ENCODE assay signal across 22 mouse cellular contexts in genomic region chr2:129214774-129215173, GRCm38 (mm10). TPM values are rescaled to one million over a fixed set of nuclear protein-coding genes. Genes with fewer than 3 reads are reported as not detected.
DNase-seq lines count a peak whose midpoint lies in the region; ATAC-seq and TF ChIP-seq lines count a peak whose summit lies in the region.
"Had no signal": no experiment of that assay in that cellular context is flagged by ENCODE, and none has a peak within 500 bp of the region (broad histone marks: within the 10 kb centered on the region; RNA-seq: fewer than 3 reads in every experiment).

No protein-coding gene starts in this region.

- ATAC-seq in limb, embryonic 12.5 days (ENCODE audit: insufficient number of reproducible peaks, insufficient read depth, low FRiP score, low TSS enrichment, low read depth): peak; percentile 52; the same call in 1 of the 2 replicates
- ATAC-seq in liver, embryonic 13.5 days (ENCODE audit: low read depth): peak; percentile 98
- no peak for ATAC-seq in midbrain, postnatal 0 days (ENCODE audit: low FRiP score)
- ATAC-seq: midbrain, embryonic 13.5 days had no signal

- H3K4me3 ChIP-seq in limb, embryonic 12.5 days (replicated peaks): no peak overlapping the region
- H3K4me3 ChIP-seq in limb, embryonic 10.5 days: no peak overlapping the region
- no peak overlapping the region for H3K4me3 ChIP-seq in liver, embryonic 13.5 days (replicated peaks)
- no peak overlapping the region for H3K4me3 ChIP-seq in midbrain, postnatal 0 days (ENCODE audit: low read depth, low read length)
- H3K4me3 ChIP-seq: embryonic facial prominence, embryonic 15.5 days; forebrain, embryonic 12.5 days; hindbrain, embryonic 13.5 days; midbrain, embryonic 13.5 days; myocyte; neural tube, embryonic 15.5 days had no signal

- DNase-seq in heart, adult 11 months: peak; percentile 61
- no peak for DNase-seq in heart, adult 9 months (ENCODE audit: low spot score in 2 of 2)
- no peak for DNase-seq in limb, embryonic 10.5 days (ENCODE audit: low spot score)
- DNase-seq in liver, embryonic 13.5 days: peak; percentile 69
- DNase-seq in adrenal gland, adult 2 months: no peak
- no peak for DNase-seq in midbrain, postnatal 0 days (ENCODE audit: low spot score)
- DNase-seq in adipocyte (ENCODE audit: low spot score): no peak
- DNase-seq: adrenal gland, postnatal 36 days; cerebellum, adult 8-10 months; gastrocnemius, postnatal 25 days; kidney, adult 11 months; kidney, postnatal 25 days; lung, embryonic 14.5 days; lung, postnatal 4 days; thymus, postnatal 36 days had no signal

- H3K9ac ChIP-seq in limb, embryonic 12.5 days (replicated peaks): no peak overlapping the region
- H3K9ac ChIP-seq in liver, embryonic 13.5 days: peak overlapping the region; percentile 41; the same call in 1 of the 2 replicates
- no peak overlapping the region for H3K9ac ChIP-seq in midbrain, postnatal 0 days (replicated peaks; ENCODE audit: low read length, poor library complexity, severe bottlenecking)
- H3K9ac ChIP-seq: embryonic facial prominence, embryonic 15.5 days; forebrain, embryonic 12.5 days; hindbrain, embryonic 13.5 days; lung, embryonic 14.5 days; midbrain, embryonic 13.5 days; neural tube, embryonic 15.5 days had no signal

- H3K27me3 ChIP-seq in limb, embryonic 12.5 days: no peaks in the 10 kb centered on the region
- H3K27me3 ChIP-seq in limb, embryonic 10.5 days (ENCODE audit: low read depth, poor library complexity, severe bottlenecking): no peaks in the 10 kb centered on the region
- no peaks in the 10 kb centered on the region for H3K27me3 ChIP-seq in liver, embryonic 13.5 days
- no peaks in the 10 kb centered on the region for H3K27me3 ChIP-seq in midbrain, postnatal 0 days (ENCODE audit: insufficient read depth, low read length)
- H3K27me3 ChIP-seq: embryonic facial prominence, embryonic 15.5 days; forebrain, embryonic 12.5 days; hindbrain, embryonic 13.5 days; midbrain, embryonic 13.5 days; neural tube, embryonic 15.5 days had no signal

- no peaks in the 10 kb centered on the region for H3K9me3 ChIP-seq in limb, embryonic 12.5 days
- H3K9me3 ChIP-seq in limb, embryonic 10.5 days (replicated peaks): no peaks in the 10 kb centered on the region
- H3K9me3 ChIP-seq in liver, embryonic 13.5 days (replicated peaks): no peaks in the 10 kb centered on the region
- H3K9me3 ChIP-seq in midbrain, postnatal 0 days (ENCODE audit: low read length): no peaks in the 10 kb centered on the region
- H3K9me3 ChIP-seq: embryonic facial prominence, embryonic 15.5 days; forebrain, embryonic 12.5 days; hindbrain, embryonic 13.5 days; midbrain, embryonic 13.5 days; neural tube, embryonic 15.5 days had no signal

- peaks cover 7% of the 10 kb centered on the region; the same call in 1 of the 2 replicates for H3K4me1 ChIP-seq in limb, embryonic 12.5 days (replicated peaks)
- peaks cover 14% of the 10 kb centered on the region for H3K4me1 ChIP-seq in limb, embryonic 10.5 days
- H3K4me1 ChIP-seq in liver, embryonic 13.5 days (replicated peaks): peaks cover 67% of the 10 kb centered on the region
- no peaks in the 10 kb centered on the region for H3K4me1 ChIP-seq in midbrain, postnatal 0 days (ENCODE audit: insufficient read depth, low read length)
- H3K4me1 ChIP-seq: embryonic facial prominence, embryonic 15.5 days; forebrain, embryonic 12.5 days; hindbrain, embryonic 13.5 days; midbrain, embryonic 13.5 days; neural tube, embryonic 15.5 days had no signal

- H3K27ac ChIP-seq in limb, embryonic 12.5 days: no peak overlapping the region
- H3K27ac ChIP-seq in limb, embryonic 10.5 days: no peak overlapping the region
- peak overlapping the region; percentile 90 for H3K27ac ChIP-seq in liver, embryonic 13.5 days
- H3K27ac ChIP-seq in midbrain, postnatal 0 days (ENCODE audit: low read depth, low read length): no peak overlapping the region
- H3K27ac ChIP-seq: embryonic facial prominence, embryonic 15.5 days; forebrain, embryonic 12.5 days; hindbrain, embryonic 13.5 days; midbrain, embryonic 13.5 days; neural tube, embryonic 15.5 days had no signal

- 88% methylated on average over 5 of the region's 5 CpGs for WGBS in limb, embryonic 12.5 days
- 92% methylated on average over 5 of the region's 5 CpGs for WGBS in limb, embryonic 10.5 days
- WGBS in liver, embryonic 13.5 days (ENCODE audit: insufficient replicate concordance): 28% methylated on average over 5 of the region's 5 CpGs
- WGBS in midbrain, postnatal 0 days: 95% methylated on average over 5 of the region's 5 CpGs

- TF ChIP-seq CTCF in midbrain, postnatal 0 days (IDR thresholded peaks at IDR 0.05): no peak

- no peak overlapping the region for H3K4me2 ChIP-seq in limb, embryonic 12.5 days
- H3K4me2 ChIP-seq in liver, embryonic 13.5 days: no peak overlapping the region
- H3K4me2 ChIP-seq in midbrain, postnatal 0 days (ENCODE audit: low read depth, low read length, poor library complexity, severe bottlenecking): no peak overlapping the region
- H3K4me2 ChIP-seq: embryonic facial prominence, embryonic 15.5 days; forebrain, embryonic 12.5 days; hindbrain, embryonic 13.5 days; lung, embryonic 14.5 days; midbrain, embryonic 13.5 days; neural tube, embryonic 15.5 days had no signal

- H3K36me3 ChIP-seq in limb, embryonic 12.5 days: peaks cover 25% of the 10 kb centered on the region
- H3K36me3 ChIP-seq in limb, embryonic 10.5 days: peaks cover 33% of the 10 kb centered on the region
- H3K36me3 ChIP-seq in liver, embryonic 13.5 days: peaks cover 44% of the 10 kb centered on the region
- H3K36me3 ChIP-seq in midbrain, postnatal 0 days (ENCODE audit: insufficient read depth, low read length): peaks cover 17% of the 10 kb centered on the region

RNA-seq across cellular contexts. Expression of gene Slc20a1, which starts 16.2 kb away (rescaled TPM):
- 43.9 and 46.9 TPM in 2 replicates for polyA plus RNA-seq in limb, embryonic 12.5 days (2016; fragmentation: Nextera tagmentation; extraction: Ambion mirVana)
- polyA plus RNA-seq in limb, embryonic 10.5 days (2016; fragmentation: Nextera tagmentation; extraction: Ambion mirVana): 47.1 and 49.7 TPM in 2 replicates
- 48.6 and 55.8 TPM in 2 replicates for polyA plus RNA-seq in liver, embryonic 13.5 days (2015; fragmentation: Nextera tagmentation; extraction: Ambion mirVana)
- total RNA-seq in adrenal gland, adult 2 months (2021): 10 to 100 TPM; 12.4 to 14.1 TPM
- polyA plus RNA-seq in adrenal gland, adult 2 months (2012; rRNA removed): 6.8 and 9.4 TPM in 2 replicates
- 80.0 and 82.2 TPM in 2 replicates for total RNA-seq in midbrain, postnatal 0 days (2014; rRNA removed)
- polyA plus RNA-seq in midbrain, postnatal 0 days (2015; fragmentation: Nextera tagmentation; extraction: Ambion mirVana): 44.9 and 47.7 TPM in 2 replicates

Comparison
In these comparisons a context has a peak if more than half of its experiments do, and no peak if none do; other contexts are left out.
1. DNase-seq: peak in heart, adult 11 months (single experiment) and liver, embryonic 13.5 days (single experiment); none in heart, adult 9 months (0 of 2), limb, embryonic 10.5 days (single experiment), adrenal gland, adult 2 months (single experiment), midbrain, postnatal 0 days (single experiment) and adipocyte (single experiment).